ENCODE assay signal across 26 mouse cellular contexts in the genomic region with DNA sequence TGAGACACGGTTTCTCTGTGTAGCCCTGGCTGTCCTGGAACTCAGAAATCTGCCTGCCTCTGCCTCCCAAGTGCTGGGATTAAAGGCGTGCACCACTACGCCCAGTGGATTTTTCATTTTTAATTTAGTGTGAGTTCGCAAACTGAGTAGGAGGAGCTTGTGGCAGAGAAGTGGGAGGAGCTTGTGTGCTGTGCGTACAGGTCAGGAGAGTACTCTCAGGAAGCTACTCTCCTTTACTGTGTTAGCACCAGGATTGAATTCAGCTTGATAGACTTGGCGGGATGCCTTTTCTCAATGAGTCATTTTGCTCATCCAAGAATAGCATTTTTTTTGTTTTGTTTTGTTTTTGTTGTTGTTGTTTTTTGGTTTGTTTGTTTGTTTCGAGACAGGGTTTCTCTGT.
"Had no signal": no experiment of that assay in that cellular context is flagged by ENCODE, and none has a peak within 500 bp of the region (broad histone marks: within the 10 kb centered on the region; RNA-seq: fewer than 3 reads in every experiment).

No protein-coding gene starts in this region.

- H3K4me3 ChIP-seq: heart, adult 2 months; heart, embryonic 13.5 days; heart, embryonic 15.5 days; hindbrain, embryonic 13.5 days; hindbrain, embryonic 15.5 days; kidney, embryonic 15.5 days; limb, embryonic 13.5 days; limb, embryonic 15.5 days; liver, embryonic 12.5 days had no signal

- H3K27me3 ChIP-seq: heart, embryonic 13.5 days; heart, embryonic 15.5 days; hindbrain, embryonic 15.5 days; kidney, embryonic 15.5 days; limb, embryonic 13.5 days; limb, embryonic 15.5 days; liver, embryonic 12.5 days had no signal

- H3K36me3 ChIP-seq: heart, embryonic 13.5 days; heart, embryonic 15.5 days; hindbrain, embryonic 13.5 days; hindbrain, embryonic 15.5 days; kidney, embryonic 15.5 days; limb, embryonic 13.5 days; liver, embryonic 12.5 days had no signal

- DNase-seq: gastrocnemius, postnatal 14 days; gastrocnemius, postnatal 36 days; heart, adult 11 months; heart, adult 2 months; heart, postnatal 14 days; heart, postnatal 36 days; kidney, adult 11 months; kidney, adult 2 months; kidney, adult 9 months; kidney, postnatal 14 days; kidney, postnatal 36 days; layer of hippocampus, adult 9-11 months; layer of hippocampus, postnatal 36 days; left cerebral cortex, postnatal 4 days had no signal

- H3K4me2 ChIP-seq: heart, embryonic 11.5 days; heart, embryonic 13.5 days; heart, embryonic 15.5 days; hindbrain, embryonic 13.5 days; hindbrain, embryonic 15.5 days; kidney, embryonic 15.5 days; limb, embryonic 13.5 days; limb, embryonic 15.5 days; liver, embryonic 12.5 days had no signal

- H3K27ac ChIP-seq: heart, adult 2 months; heart, embryonic 13.5 days; heart, embryonic 15.5 days; hindbrain, embryonic 13.5 days; hindbrain, embryonic 15.5 days; hindbrain, postnatal 0 days; kidney, embryonic 15.5 days; kidney, postnatal 0 days; limb, embryonic 13.5 days; limb, embryonic 15.5 days; liver, embryonic 12.5 days had no signal

- H3K4me1 ChIP-seq: heart, embryonic 13.5 days; heart, embryonic 15.5 days; hindbrain, embryonic 13.5 days; hindbrain, embryonic 15.5 days; limb, embryonic 13.5 days; liver, embryonic 12.5 days had no signal

- ATAC-seq: hindbrain, postnatal 0 days; intestine, embryonic 16.5 days; liver, embryonic 12.5 days had no signal

- H3K9me3 ChIP-seq: heart, embryonic 13.5 days; heart, embryonic 15.5 days; hindbrain, embryonic 13.5 days; hindbrain, embryonic 15.5 days; kidney, embryonic 15.5 days; limb, embryonic 13.5 days; limb, embryonic 15.5 days; liver, embryonic 12.5 days had no signal

- H3K9ac ChIP-seq: heart, embryonic 13.5 days; heart, embryonic 15.5 days; hindbrain, embryonic 13.5 days; hindbrain, embryonic 15.5 days; kidney, embryonic 15.5 days; limb, embryonic 13.5 days; limb, embryonic 15.5 days; liver, embryonic 12.5 days had no signal
